Mouse (Mus musculus) heart, embryonic 16.5 days (tissue): ENCODE data around the gene Htt. TPM values are rescaled to one million over a fixed set of nuclear protein-coding genes. Genes with fewer than 3 reads are reported as not detected.
"Not testable (repeated sequence)": the region's sequence is repeated elsewhere in the genome, so short reads cannot be mapped to it uniquely, and the experiment has no call there.

Experiments used
- ATAC-seq: fragments of 200-750 bp; cut with Nextera tagmentation; replicated peaks from 2 replicates; pipeline ENCODE4 v1.8.0; 2017; ENCODE audit warnings: moderate number of reproducible peaks; ENCODE audit not compliant: insufficient read depth, low FRiP score; ENCODE audit errors: extremely low read depth
- H3K27ac ChIP-seq: fragments of 300-500 bp; sonication (generic); 2 replicates; pipeline ENCODE4 v1.5.1; 2014; ENCODE audit warnings: mild to moderate bottlenecking, low read length, control low read depth, moderate library complexity
- H3K27me3 ChIP-seq: fragments of 300-500 bp; sonication (generic); 2 replicates; pipeline ENCODE4 v1.6.1; 2014; ENCODE audit warnings: low read length, mixed read lengths; ENCODE audit not compliant: control insufficient read depth, insufficient read depth
- H3K36me3 ChIP-seq: fragments of 300-500 bp; sonication (generic); 2 replicates; pipeline ENCODE4 v1.6.1; 2014; ENCODE audit not compliant: control insufficient read depth, insufficient read depth
- H3K4me1 ChIP-seq: fragments of 300-500 bp; sonication (generic); 2 replicates; pipeline ENCODE4 v1.6.1; 2014; ENCODE audit warnings: low read length, mixed read lengths; ENCODE audit not compliant: control insufficient read depth, insufficient read depth
- H3K4me2 ChIP-seq: fragments of 300-500 bp; sonication (generic); 2 replicates; pipeline ENCODE4 v1.6.1; 2014; ENCODE audit warnings: low read depth, mild to moderate bottlenecking, control low read depth, low read length
- H3K4me3 ChIP-seq: fragments of 300-500 bp; sonication (generic); 2 replicates; pipeline ENCODE4 v1.5.1; 2014; ENCODE audit warnings: mild to moderate bottlenecking, control low read depth, low read length
- H3K9ac ChIP-seq: fragments of 300-500 bp; sonication (generic); 2 replicates; pipeline ENCODE4 v1.6.1; 2014; ENCODE audit warnings: low read length, control low read depth
- H3K9me3 ChIP-seq: fragments of 300-500 bp; sonication (generic); replicated peaks from 2 replicates; pipeline ENCODE4 v1.6.1; 2016; ENCODE audit warnings: low read length; ENCODE audit not compliant: control insufficient read depth
- WGBS: fragments of 180-500 bp; shearing (Covaris S2); extraction: QIAGEN DNeasy Blood & Tissue Kit; methylation state at CpG from one replicate; pipeline ENCODE4 v1.1.7; 2014; 5-methylcytosine and 5-hydroxymethylcytosine counted together
- polyA plus RNA-seq: library from polyadenylated mRNA; unstranded; fragments of >200 nt; fragmentation: Nextera tagmentation; extraction: Ambion mirVana; gene quantifications from 2 replicates; pipeline ENCODE4 v1.2.1, GENCODE M21; 2015

Htt gene
- polyA plus RNA-seq, 1 experiment from 2014 or later = 7.8 TPM

DNA sequence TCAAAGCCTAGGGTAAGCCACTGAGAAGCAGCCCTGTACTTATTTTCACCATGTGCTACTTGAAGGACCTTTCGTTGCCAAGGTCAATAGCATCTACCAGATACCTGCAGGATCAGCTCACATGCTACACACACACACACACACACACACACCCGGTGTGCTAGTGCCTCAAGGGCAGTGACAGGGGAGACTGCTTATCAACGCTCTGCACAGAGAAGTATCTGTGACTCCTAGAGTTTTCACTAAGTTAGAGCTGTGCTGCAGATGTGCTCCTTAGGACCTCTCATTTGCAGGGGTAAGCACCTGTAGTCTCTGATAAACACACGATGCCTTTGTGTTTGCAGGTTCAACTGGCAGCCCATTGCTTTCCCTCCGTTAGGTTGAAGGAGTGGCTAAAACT is 103.8 kb downstream of the Htt start:
- 74% methylated on average over 5 of the region's 5 CpGs for WGBS
- H3K27ac ChIP-seq = no peak overlapping the region
- H3K9ac ChIP-seq = no peak overlapping the region
- no peak overlapping the region for H3K4me3 ChIP-seq
- no peaks in the 10 kb centered on the region for H3K27me3 ChIP-seq
- peaks cover 23% of the 10 kb centered on the region for H3K36me3 ChIP-seq
- no peak overlapping the region for H3K4me2 ChIP-seq
- no peaks in the 10 kb centered on the region for H3K4me1 ChIP-seq
- no peak for ATAC-seq
- H3K9me3 ChIP-seq = no peaks in the 10 kb centered on the region

DNA sequence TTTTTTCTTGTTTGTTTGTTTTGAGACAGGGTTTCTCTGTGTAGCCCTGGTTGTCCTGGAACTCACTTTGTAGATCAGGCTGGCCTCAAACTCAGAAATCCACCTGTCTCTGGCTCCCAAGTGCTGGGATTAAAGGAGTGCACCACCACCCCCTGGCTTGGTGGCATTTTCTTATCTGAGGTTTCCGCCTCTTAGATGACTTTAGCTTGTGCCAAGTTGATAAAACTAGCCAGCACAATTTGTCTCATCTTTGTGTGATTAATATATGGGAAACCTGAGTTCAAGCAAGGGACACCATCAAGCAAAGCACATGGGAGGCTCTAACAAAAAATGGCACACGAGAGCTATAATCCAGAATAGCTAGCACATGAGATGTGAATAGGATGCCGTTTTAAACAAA is 118.8 kb downstream of the Htt start:
- H3K27me3 ChIP-seq, H3K4me1 ChIP-seq, H3K9me3 ChIP-seq, H3K4me3 ChIP-seq, H3K4me2 ChIP-seq, ATAC-seq, H3K9ac ChIP-seq, H3K27ac ChIP-seq: not testable (repeated sequence)
- 82% methylated on average over 3 of the region's 3 CpGs for WGBS
- H3K36me3 ChIP-seq = peaks cover 41% of the 10 kb centered on the region

DNA sequence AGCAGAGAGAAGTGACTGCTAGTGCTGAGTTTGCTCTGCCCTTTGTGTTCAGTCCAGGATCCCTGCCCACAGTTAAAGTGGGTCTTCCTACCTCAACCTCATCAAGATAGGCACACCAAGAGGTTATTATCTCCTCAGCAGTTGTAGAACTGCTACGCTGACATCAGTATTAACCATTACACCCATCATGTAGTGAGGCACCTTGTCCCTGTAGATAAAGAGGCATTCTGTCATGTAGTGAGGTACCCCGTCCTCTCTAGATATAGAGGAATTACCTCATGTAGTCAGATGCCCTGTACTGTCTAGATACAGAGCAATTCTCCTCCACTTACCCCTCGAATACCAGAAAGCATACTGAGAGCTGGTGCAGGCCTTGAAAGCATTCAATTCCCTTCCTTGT is 119.5 kb downstream of the Htt start:
- no peaks in the 10 kb centered on the region for H3K9me3 ChIP-seq
- no peaks in the 10 kb centered on the region for H3K27me3 ChIP-seq
- no peak overlapping the region for H3K27ac ChIP-seq
- H3K4me3 ChIP-seq = no peak overlapping the region
- no peak overlapping the region for H3K9ac ChIP-seq
- ATAC-seq = no peak
- 71% methylated on average over 3 of the region's 3 CpGs for WGBS
- peaks cover 41% of the 10 kb centered on the region for H3K36me3 ChIP-seq
- H3K4me2 ChIP-seq = no peak overlapping the region
- H3K4me1 ChIP-seq = no peaks in the 10 kb centered on the region

DNA sequence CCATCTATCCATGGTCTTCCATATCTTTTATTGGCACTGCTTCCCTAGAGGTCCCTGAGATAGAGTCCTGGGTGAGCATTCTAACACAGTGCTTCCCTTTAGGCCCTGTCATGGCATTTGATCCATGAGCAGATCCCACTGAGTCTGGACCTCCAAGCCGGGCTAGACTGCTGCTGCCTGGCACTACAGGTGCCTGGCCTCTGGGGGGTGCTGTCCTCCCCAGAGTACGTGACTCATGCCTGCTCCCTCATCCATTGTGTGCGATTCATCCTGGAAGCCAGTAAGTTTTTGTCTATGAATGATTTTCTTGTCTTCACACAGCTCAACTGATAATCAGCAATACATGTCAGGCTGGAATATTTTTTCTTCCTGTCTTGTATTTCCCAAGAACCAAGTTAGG is 123.7 kb downstream of the Htt start:
- Histone ChIP-seq H3K9me3 (no peaks in the 10 kb centered on the region), H3K4me2 (no peak overlapping the region), H3K27ac (no peak overlapping the region), H3K4me3 (no peak overlapping the region), H3K27me3 (no peaks in the 10 kb centered on the region), H3K9ac (no peak overlapping the region), H3K36me3 (peaks cover 36% of the 10 kb centered on the region), H3K4me1 (no peaks in the 10 kb centered on the region)
- WGBS = 84% methylated on average over 3 of the region's 3 CpGs
- ATAC-seq = no peak

DNA sequence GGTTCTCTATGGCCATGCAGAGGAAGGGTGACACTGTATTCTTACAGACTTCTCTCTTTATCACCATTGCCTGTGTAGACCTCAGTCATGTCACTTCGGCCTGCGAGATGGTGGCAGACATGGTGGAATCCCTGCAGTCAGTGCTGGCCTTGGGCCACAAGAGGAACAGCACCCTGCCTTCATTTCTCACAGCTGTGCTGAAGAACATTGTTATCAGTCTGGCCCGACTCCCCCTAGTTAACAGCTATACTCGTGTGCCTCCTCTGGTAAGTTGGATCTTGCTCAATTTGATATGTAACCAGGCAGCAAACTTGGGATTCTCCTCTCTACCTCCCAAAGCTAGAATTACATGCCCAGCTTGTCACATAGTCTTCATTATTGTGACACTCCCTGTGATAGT is 127.7 kb downstream of the Htt start:
- Histone ChIP-seq H3K4me2 (no peak overlapping the region), H3K36me3 (peaks cover 34% of the 10 kb centered on the region), H3K4me3 (no peak overlapping the region), H3K4me1 (0 out of 2 replicates have a peak, but pooled peaks cover 5% of the 10 kb centered on the region), H3K27ac (no peak overlapping the region), H3K27me3 (no peaks in the 10 kb centered on the region), H3K9me3 (no peaks in the 10 kb centered on the region), H3K9ac (no peak overlapping the region)
- ATAC-seq = no peak
- 62% methylated on average over 4 of the region's 4 CpGs for whole genome bisulfite sequencing

DNA sequence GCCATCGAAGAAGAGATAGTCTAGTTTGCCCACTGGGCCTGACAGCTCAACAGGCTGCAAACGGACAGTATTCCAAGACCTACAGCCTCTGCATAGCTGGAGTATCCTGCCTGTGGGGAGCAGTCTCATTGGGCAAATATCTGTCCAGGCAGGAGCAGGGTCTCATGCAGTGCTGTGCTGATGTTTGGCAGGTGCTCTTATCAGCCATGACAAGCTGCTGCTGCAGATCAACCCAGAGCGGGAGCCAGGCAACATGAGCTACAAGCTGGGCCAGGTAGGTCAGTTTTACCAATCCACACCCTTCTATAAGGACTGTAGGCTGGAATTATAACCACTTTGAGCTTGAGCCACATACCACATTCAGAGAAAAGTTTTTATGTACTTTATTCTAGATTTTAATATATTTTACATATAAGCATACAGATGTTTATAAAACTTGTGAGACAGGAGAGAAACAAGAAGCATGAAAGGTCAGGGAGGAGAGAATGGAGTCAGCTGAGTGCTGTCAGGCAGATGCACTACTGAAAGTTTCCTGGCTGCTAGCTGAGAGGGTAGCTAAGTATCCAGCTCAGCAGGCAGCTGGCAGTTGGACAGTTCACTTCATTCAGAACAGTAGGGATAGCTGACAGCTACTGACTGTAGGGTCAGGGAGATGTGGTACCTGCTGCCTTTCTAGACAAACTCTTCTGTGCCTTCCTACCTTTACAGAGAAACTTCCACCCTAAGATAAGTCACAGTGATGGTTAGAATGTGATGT is 135.3 kb downstream of the Htt start:
- peaks cover 15% of the 10 kb centered on the region for H3K4me1 ChIP-seq
- H3K36me3 ChIP-seq = peaks cover 21% of the 10 kb centered on the region
- no peak for ATAC-seq
- no peaks in the 10 kb centered on the region for H3K9me3 ChIP-seq
- no peak overlapping the region for H3K4me2 ChIP-seq
- H3K9ac ChIP-seq = no peak overlapping the region
- no peaks in the 10 kb centered on the region for H3K27me3 ChIP-seq
- WGBS = 52% methylated on average over 3 of the region's 3 CpGs
- H3K27ac ChIP-seq = no peak overlapping the region; the same call in 1 of the 2 replicates
- no peak overlapping the region for H3K4me3 ChIP-seq

DNA sequence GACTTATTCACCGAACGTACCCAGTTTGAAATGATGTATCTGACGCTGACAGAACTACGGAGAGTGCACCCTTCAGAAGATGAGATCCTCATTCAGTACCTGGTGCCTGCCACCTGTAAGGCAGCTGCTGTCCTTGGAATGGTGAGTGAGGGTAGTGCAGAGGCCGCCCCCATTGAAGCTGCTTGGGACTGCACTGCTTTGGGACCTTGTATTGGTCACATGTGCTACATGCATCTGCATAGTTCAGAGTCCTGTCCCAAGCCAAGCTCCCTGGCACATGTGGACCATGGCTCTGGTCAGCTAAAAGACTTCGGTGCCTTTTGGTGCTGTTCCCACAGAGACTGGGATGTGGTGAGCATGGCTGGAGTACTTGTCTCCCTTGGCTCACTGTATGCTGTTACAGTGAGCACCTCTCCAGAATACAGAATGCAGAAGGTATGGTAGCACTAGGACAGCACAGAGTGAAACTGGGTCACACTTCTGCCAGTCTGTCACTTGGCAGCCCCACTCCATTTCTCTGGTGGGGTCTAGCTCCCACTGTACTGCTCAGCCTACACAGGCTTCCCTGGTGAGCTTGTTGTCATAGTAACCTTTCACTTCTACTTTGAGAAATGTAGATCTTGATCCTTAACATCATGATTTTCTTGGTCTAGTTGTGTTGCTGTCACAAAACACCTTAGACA is 138.4 kb downstream of the Htt start:
- Histone ChIP-seq H3K9ac (no peak overlapping the region), H3K4me2 (no peak overlapping the region), H3K4me1 (peaks cover 16% of the 10 kb centered on the region), H3K4me3 (no peak overlapping the region), H3K27me3 (no peaks in the 10 kb centered on the region), H3K27ac (no peak overlapping the region), H3K36me3 (peaks cover 26% of the 10 kb centered on the region), H3K9me3 (no peaks in the 10 kb centered on the region)
- 91% methylated on average over 6 of the region's 6 CpGs for WGBS
- no peak for ATAC-seq

DNA sequence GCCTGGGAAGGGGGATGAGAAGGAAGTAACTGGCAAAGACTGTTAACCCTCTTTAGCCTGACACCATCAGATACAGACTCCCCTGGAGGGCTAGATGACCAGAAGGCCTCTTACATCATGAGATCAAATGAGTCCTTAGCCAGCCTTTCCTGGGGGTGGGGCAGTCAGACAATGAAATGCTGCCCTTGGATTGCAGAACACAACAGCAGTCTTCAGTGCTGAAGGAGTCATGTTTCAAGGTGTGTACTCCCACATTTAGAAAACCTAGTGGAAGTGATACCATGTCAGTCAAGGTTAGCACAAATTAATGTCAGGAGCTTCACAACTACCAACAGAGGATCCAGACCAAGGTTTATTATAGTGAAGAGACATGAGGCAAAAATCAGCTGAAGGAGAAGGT is 140.8 kb downstream of the Htt start:
- no peak overlapping the region for H3K4me3 ChIP-seq
- H3K9me3 ChIP-seq = no peaks in the 10 kb centered on the region
- ATAC-seq = no peak
- H3K4me1 ChIP-seq = peaks cover 8% of the 10 kb centered on the region; the same call in 1 of the 2 replicates
- no peak overlapping the region for H3K9ac ChIP-seq
- H3K36me3 ChIP-seq = peaks cover 41% of the 10 kb centered on the region
- H3K4me2 ChIP-seq = no peak overlapping the region
- no peaks in the 10 kb centered on the region for H3K27me3 ChIP-seq
- no peak overlapping the region for H3K27ac ChIP-seq

DNA sequence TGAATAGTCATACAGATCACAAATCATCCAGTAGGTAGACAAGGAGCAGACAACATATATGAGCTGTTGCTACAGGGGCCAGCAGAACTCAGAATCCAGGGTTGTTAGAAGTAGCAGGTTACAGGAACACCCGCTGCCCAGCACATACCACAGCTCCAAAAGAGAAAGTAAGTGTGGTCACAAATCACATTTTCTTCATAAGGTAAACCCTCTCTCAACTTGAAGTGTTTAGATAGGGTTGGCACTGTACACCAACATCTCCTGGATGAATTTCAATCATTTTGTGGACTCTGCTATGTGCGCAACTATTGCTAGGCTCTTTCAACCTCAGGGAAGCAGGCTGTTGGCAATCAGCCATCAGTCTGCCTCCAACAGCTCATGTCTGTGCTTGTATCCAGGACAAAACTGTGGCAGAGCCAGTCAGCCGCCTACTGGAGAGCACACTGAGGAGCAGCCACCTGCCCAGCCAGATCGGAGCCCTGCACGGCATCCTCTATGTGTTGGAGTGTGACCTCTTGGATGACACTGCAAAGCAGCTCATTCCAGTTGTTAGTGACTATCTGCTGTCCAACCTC is 141.4 kb downstream of the Htt start:
- H3K27ac ChIP-seq = no peak overlapping the region
- peaks cover 43% of the 10 kb centered on the region for H3K36me3 ChIP-seq

More for the DNA sequence above, 141.4 kb downstream of the Htt start:
- Histone ChIP-seq H3K9ac (no peak overlapping the region), H3K9me3 (no peaks in the 10 kb centered on the region), H3K4me1 (peaks cover 7% of the 10 kb centered on the region), H3K4me2 (no peak overlapping the region), H3K4me3 (no peak overlapping the region), H3K27me3 (no peaks in the 10 kb centered on the region)
- 50% methylated on average over 5 of the region's 5 CpGs for WGBS
- ATAC-seq = peak; percentile 71
